Mouse (Mus musculus) ES-E14 (cell line): ENCODE measurements at regions not wholly inside any gene's neighbourhood (a gene's known extent, or its start where the extent isn't known, plus 50 kb on each side); places are given as distances from the start of the nearest gene placed in this dataset.
"Not testable (repeated sequence)": the region's sequence is repeated elsewhere in the genome, so short reads cannot be mapped to it uniquely, and the experiment has no call there.

Experiments
- DNase-seq: peaks from one replicate; pipeline ENCODE4 v3.0.0-alpha.2; 2013; ENCODE audit warnings: low read depth, low spot score
- H3K27ac ChIP-seq: 2 replicates; pipeline ENCODE4 v1.5.1; 2012; ENCODE audit warnings: low read depth, mild to moderate bottlenecking, low read length, moderate library complexity, mixed read lengths; ENCODE audit not compliant: poor library complexity, insufficient read depth, severe bottlenecking
- H3K36me3 ChIP-seq: 2 replicates; pipeline ENCODE4 v1.6.1; 2012; ENCODE audit warnings: mild to moderate bottlenecking, low read length, moderate library complexity, mixed read lengths; ENCODE audit not compliant: control insufficient read depth, poor library complexity, insufficient read depth, severe bottlenecking
- H3K4me1 ChIP-seq, 2 experiments: fragments of 150-350 bp in 1 of 2; sonication (generic) in 1 of 2; 2 replicates each; pipeline ENCODE4 v1.6.1; 2012; ENCODE audit warnings: low read length in 2 of 2, mild to moderate bottlenecking in 1 of 2, mixed read lengths in 1 of 2; ENCODE audit not compliant: control insufficient read depth in 2 of 2, insufficient read depth in 2 of 2, poor library complexity in 1 of 2
- H3K4me3 ChIP-seq, 2 experiments: fragments of 150-350 bp in 1 of 2; sonication (generic) in 1 of 2; 2 replicates each; pipeline ENCODE4 v1.5.1; 2012; ENCODE audit warnings: low read length in 2 of 2, low read depth in 1 of 2, mild to moderate bottlenecking in 1 of 2, mixed read lengths in 1 of 2; ENCODE audit not compliant: insufficient read depth in 1 of 2, poor library complexity in 1 of 2, severe bottlenecking in 1 of 2
- H3K9ac ChIP-seq: 2 replicates; pipeline ENCODE4 v1.6.1; 2012; ENCODE audit warnings: low read depth, mild to moderate bottlenecking, low read length, mixed read lengths; ENCODE audit not compliant: poor library complexity, insufficient read depth, severe bottlenecking
- H3K9me3 ChIP-seq: fragments of 150-350 bp; sonication (generic); 2 replicates; pipeline ENCODE4 v1.6.1; 2012; ENCODE audit warnings: low read depth, mild to moderate bottlenecking, low read length; ENCODE audit not compliant: control insufficient read depth, insufficient read depth
- CHD2 ChIP-seq: IDR thresholded peaks from 2 replicates; pipeline ENCODE4 v1.6.1; 2014; ENCODE audit warnings: mild to moderate bottlenecking, low read depth, low read length, inconsistent platforms
- HCFC1 ChIP-seq: IDR thresholded peaks from 2 replicates; pipeline ENCODE4 v1.6.1; 2012; ENCODE audit warnings: low read length, inconsistent platforms, borderline replicate concordance; ENCODE audit not compliant: insufficient read depth
- MAFK ChIP-seq: IDR thresholded peaks from 2 replicates; pipeline ENCODE4 v1.6.1; 2014; ENCODE audit warnings: mild to moderate bottlenecking, low read depth, low read length, inconsistent platforms; ENCODE audit not compliant: insufficient read depth
- ZC3H11A ChIP-seq: IDR thresholded peaks from 2 replicates; pipeline ENCODE4 v1.6.1; 2012; ENCODE audit warnings: low read depth, mild to moderate bottlenecking, inconsistent platforms, low read length, borderline replicate concordance
- ZNF384 ChIP-seq: IDR thresholded peaks from 2 replicates; pipeline ENCODE4 v1.6.1; 2012; ENCODE audit warnings: low read depth, low read length, inconsistent platforms
- in situ Hi-C, 2 experiments: fragments of 600-800 bp; cut with MboI; formaldehyde crosslinking; loops; one replicate each; pipeline ENCODE4 v1.15.1; 2025; ENCODE audit warnings: low sequenced_read_pairs in 2 of 2, inconsistent platforms in 1 of 2; ENCODE audit not compliant: unreplicated experiment in 2 of 2

DNA sequence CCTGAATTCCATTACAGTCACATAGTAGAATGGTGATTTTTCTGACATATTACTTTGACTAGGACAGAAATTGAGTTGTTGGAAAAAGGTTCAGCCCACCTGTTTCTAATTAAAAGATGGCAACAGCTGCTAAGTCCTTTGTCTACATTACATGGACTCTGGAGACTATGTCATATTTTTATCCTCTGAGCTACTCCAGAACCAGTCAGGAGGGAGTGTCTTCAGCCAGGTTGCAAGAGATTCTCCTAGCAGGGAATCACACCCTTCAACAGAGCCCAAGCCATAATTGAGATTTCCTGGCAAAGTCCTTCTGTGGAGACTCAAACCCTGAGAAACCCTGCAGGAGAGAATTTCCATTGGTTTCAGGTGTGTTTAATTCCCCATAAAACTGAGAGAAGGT is 123.2 kb upstream of the Gm21293 start:
- Histone ChIP-seq H3K4me1 (no peaks in the 10 kb centered on the region), H3K36me3 (no peaks in the 10 kb centered on the region), H3K27ac (no peak overlapping the region), H3K4me3 (no peak overlapping the region), H3K9me3 (no peaks in the 10 kb centered on the region), H3K9ac (no peak overlapping the region)
- TF ChIP-seq MAFK, result no peak
- no peak for TF ChIP-seq ZC3H11A
- TF ChIP-seq HCFC1, result no peak
- TF ChIP-seq CHD2, result no peak
- no peak for TF ChIP-seq ZNF384
- in situ Hi-C loops, result no loop called here
- DNase-seq, result no peak

DNA sequence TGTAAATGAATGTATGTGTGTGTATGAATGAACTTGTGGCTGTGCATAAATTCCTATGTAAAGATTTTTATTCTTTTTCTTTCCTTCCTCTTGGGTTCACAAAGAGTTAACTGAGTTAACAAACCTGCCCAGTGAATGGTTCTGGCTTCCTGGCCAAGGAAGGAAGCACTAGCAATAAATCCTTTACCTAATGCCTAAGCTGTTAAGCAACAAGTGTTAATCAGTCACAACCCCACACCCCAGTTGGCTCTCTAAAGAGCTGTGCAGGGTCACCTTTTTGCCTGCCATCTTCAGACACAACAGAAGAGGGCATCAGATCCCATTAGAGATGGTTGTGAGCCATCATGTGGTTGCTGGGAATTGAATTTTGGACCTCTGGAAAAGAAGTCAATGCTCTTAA is 121.2 kb upstream of the Gm21293 start:
- Histone ChIP-seq H3K9me3 (no peaks in the 10 kb centered on the region), H3K4me3 (no peak overlapping the region), H3K36me3 (no peaks in the 10 kb centered on the region), H3K9ac (no peak overlapping the region), H3K27ac (no peak overlapping the region), H3K4me1 (no peaks in the 10 kb centered on the region)
- TF ChIP-seq ZC3H11A, result no peak
- TF ChIP-seq CHD2, result no peak
- no peak for TF ChIP-seq HCFC1
- no peak for TF ChIP-seq MAFK
- no peak for TF ChIP-seq ZNF384
- no peak for DNase-seq
- in situ Hi-C loops, result no loop called here

GRCm38 (mm10) chr10:104028162-104028561 is 114.6 kb upstream of the Gm21293 start:
- Histone ChIP-seq H3K4me3 (no peak overlapping the region), H3K9me3 (no peaks in the 10 kb centered on the region), H3K9ac (no peak overlapping the region), H3K36me3 (no peaks in the 10 kb centered on the region), H3K27ac (no peak overlapping the region), H3K4me1 (no peaks in the 10 kb centered on the region)
- in situ Hi-C loops, result no loop called here
- no peak for DNase-seq
- no peak for TF ChIP-seq HCFC1
- TF ChIP-seq CHD2, result no peak
- no peak for TF ChIP-seq ZNF384
- TF ChIP-seq ZC3H11A, result no peak
- no peak for TF ChIP-seq MAFK

GRCm38 (mm10) chr10:104032771-104033170 is 110.0 kb upstream of the Gm21293 start:
- Histone ChIP-seq H3K9me3 (no peaks in the 10 kb centered on the region), H3K9ac (no peak overlapping the region), H3K4me3 (no peak overlapping the region), H3K27ac (no peak overlapping the region), H3K36me3 (no peaks in the 10 kb centered on the region), H3K4me1 (no peaks in the 10 kb centered on the region)
- no peak for TF ChIP-seq HCFC1
- TF ChIP-seq ZNF384, result no peak
- no peak for TF ChIP-seq MAFK
- TF ChIP-seq ZC3H11A, result no peak
- no peak for TF ChIP-seq CHD2
- no peak for DNase-seq
- in situ Hi-C loops, result no loop called here

DNA sequence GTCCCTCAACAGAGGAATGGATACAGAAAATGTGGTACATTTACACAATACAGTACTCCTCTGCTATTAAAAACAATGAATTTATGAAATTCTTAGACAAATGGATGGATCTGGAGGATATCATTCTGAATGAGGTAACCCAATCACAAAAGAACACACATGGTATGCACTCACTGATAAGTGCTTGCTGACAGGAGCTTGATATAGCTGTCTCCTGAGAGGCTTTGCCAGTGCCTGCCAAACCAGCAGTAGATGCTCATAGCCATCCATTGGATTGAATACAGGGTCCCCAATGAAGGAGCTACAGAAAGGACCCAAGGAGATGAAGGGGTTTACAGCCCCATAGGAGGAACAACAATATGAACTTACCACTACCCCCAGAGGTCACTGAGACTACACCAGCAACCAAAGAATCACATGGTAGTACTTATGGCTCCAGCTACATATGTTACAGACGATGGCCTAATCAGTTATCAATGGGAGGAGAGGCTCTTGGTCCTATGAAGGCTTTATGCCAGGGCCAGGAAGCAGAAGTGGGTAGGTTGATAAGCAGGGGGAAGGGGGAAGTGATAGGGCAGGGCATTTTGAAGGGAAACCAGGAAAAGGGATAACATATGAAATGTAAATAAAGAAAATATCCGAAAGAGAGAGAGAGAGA is 100.9 kb upstream of the Gm21293 start:
- H3K4me1 ChIP-seq, H3K9me3 ChIP-seq, H3K36me3 ChIP-seq, in situ Hi-C loops, DNase-seq, H3K4me3 ChIP-seq, H3K27ac ChIP-seq, H3K9ac ChIP-seq: not testable (repeated sequence)
